Mouse (Mus musculus): ENCODE measurements around the gene Gm26602. TPM values are rescaled to one million over a fixed set of nuclear protein-coding genes. Genes with fewer than 3 reads are reported as not detected.

Gene Gm26602
- polyA plus RNA-seq, 1 experiment from 2014 or later, result 7.4 TPM

DNA sequence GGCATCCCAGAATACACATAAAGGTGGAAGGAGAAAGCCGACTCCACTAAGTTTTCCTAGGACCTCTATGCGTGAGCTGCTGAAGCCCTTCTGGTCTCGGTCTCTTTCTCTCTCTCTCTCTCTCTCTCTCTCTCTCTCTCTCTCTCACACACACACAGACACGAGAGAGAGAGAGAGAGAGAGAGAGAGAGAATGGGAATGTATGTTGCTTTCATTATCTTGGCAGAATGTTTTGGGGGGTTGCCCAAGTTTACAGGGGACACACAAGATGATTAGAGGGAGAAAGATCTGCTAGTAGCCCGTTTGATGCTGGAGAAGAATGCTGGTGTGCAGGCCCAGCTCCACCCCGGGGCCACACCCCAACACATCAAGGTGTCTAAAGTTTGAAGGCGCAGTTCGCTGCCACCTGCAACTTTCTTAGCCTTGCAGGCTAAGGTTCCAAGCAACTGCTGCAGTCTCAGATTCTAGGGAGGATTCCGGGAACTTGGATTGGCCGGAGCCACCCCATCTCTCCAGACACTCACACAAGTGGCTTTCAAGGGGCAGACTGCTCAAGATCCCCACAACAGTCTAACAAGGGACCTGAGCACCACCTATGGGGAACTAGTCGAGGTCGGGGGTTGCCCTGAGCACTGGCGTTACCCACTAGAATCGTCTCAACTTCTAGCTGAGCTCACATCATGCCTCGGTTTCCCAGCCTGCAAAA lies 15.3 kb downstream of the Gm26602 start:
- peak overlapping the region; percentile 97 for H3K27ac ChIP-seq (ENCODE audit: low read depth, low read length)
- H3K9me3 ChIP-seq (ENCODE audit: control insufficient read depth, low read length), result no peaks in the 10 kb centered on the region
- peaks cover 37% of the 10 kb centered on the region for H3K4me1 ChIP-seq (replicated peaks; ENCODE audit: control insufficient read depth, insufficient read depth, low read length)
- peaks cover under 1% of the 10 kb centered on the region; the same call in 1 of the 2 replicates for H3K36me3 ChIP-seq (ENCODE audit: control insufficient read depth, insufficient read depth, low read length)
- peak overlapping the region; percentile 92 for H3K9ac ChIP-seq (ENCODE audit: low read depth, low read length)
- peak overlapping the region; percentile 96 for H3K4me3 ChIP-seq (ENCODE audit: low read depth, low read length)
- ATAC-seq (replicated peaks; ENCODE audit: low FRiP score) (peak; percentile 3; the same call in 1 of the 2 replicates), DNase-seq (ENCODE audit: low spot score) (no peak)
- H3K4me2 ChIP-seq, result peak overlapping the region; percentile 98
- WGBS, result 11% methylated on average over 15 of the region's 15 CpGs
- peaks cover 20% of the 10 kb centered on the region for H3K27me3 ChIP-seq (replicated peaks; ENCODE audit: control insufficient read depth, insufficient read depth, low read length)

DNA sequence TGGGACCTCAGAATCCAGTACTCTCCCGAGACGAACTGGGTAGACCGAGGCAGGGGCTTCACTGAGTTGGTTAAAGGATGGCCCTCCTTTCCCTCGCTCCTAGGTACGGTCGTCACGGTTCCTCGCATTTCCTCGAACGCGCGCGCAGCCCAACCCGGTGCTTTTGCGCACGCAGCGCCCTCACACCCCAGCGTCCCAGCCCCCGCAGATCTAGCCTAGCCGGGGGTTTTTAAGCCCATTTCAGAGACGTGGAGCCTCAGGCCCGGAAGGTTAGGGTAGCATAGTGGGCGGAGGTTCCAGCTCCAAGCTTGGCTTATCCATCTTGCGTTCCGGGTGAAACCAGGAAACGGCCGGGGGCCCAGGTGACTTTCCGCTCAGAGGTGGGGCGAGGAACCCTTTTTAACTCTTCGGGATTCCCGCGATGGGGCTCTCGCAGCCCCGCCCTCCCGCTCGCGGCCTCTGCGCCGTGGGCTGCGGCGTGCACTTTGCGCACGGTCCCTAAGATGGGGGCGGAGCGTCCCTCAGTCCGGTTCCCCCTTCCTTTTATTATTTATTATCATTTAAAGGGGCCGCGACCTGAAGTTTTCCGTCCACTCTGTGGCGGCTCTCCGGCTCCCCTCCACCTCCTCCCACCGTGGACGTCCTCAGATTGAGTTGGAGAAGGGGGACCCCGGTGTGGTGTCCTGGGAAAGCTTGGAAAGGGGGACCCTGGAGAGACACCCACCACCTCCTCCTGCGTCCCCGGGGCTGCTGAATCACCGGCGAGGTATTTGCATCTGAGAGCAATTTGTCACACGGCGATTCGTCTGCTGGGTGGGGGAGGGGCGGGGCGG lies 16.1 kb downstream of the Gm26602 start, which contains the start of gene Arid3a:
Arid3a (plus strand) TSS at position 553 of the 833 bp plus-strand sequence.
- ATAC-seq (replicated peaks; ENCODE audit: low FRiP score) (peak; percentile 75), DNase-seq (ENCODE audit: low spot score) (peak; percentile 93)
- Histone ChIP-seq H3K4me1 (replicated peaks; ENCODE audit: control insufficient read depth, insufficient read depth, low read length) (peaks cover 34% of the 10 kb centered on the region), H3K9me3 (ENCODE audit: control insufficient read depth, low read length) (no peaks in the 10 kb centered on the region), H3K4me2 (peak within 1 kb of the TSS; percentile 98), H3K4me3 (ENCODE audit: low read depth, low read length) (peak within 1 kb of the TSS; percentile 96), H3K27me3 (replicated peaks; ENCODE audit: control insufficient read depth, insufficient read depth, low read length) (peaks cover 12% of the 10 kb centered on the region), H3K27ac (ENCODE audit: low read depth, low read length) (peak within 1 kb of the TSS; percentile 97), H3K9ac (ENCODE audit: low read depth, low read length) (peak within 1 kb of the TSS; percentile 92), H3K36me3 (ENCODE audit: control insufficient read depth, insufficient read depth, low read length) (peaks cover 3% of the 10 kb centered on the region; the same call in 1 of the 2 replicates)
- under 1% methylated on average over 63 of the region's 63 CpGs for WGBS

DNA sequence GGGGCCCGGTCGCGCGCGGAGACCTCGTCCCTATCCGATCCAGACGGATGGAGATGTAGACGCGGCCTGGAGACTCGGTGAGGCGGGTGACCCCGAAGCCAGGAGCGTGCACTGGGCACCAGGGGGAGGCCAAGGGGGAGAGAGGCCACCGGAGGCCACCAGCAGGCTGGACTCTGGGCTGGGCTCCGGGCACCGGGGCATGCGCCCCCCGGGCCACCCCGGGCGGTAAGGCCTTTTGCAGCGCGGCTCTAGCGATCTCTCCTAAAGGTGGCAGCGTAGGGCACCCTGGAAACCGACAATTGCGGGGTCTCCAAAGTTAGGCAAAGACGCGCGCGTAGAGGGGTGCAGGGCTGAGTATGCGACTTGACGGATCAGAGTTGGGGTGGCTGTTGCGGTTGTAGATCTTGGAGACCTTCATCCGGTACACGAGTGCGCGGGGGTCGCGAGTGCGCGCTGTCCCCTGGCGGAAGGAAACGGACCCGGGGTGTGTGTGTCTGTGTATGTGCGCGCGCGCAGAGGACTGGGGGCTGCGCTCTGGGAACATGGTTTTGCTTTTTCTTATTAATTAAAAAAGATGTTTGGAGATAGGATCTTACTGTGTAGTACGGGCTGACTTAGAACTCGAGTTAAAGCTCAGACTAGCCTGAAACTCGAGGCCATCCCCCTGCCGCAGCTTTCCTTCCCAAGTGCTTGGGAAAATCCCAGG lies 16.8 kb downstream of the Gm26602 start:
- 0% methylated on average over 54 of the region's 54 CpGs for WGBS
- peak; percentile 45 for ATAC-seq (replicated peaks; ENCODE audit: low FRiP score)
- Histone ChIP-seq H3K4me1 (replicated peaks; ENCODE audit: control insufficient read depth, insufficient read depth, low read length) (peaks cover 37% of the 10 kb centered on the region), H3K27me3 (replicated peaks; ENCODE audit: control insufficient read depth, insufficient read depth, low read length) (peaks cover 5% of the 10 kb centered on the region), H3K36me3 (ENCODE audit: control insufficient read depth, insufficient read depth, low read length) (peaks cover 10% of the 10 kb centered on the region), H3K4me3 (ENCODE audit: low read depth, low read length) (peak overlapping the region; percentile 96), H3K4me2 (peak overlapping the region; percentile 98), H3K9ac (ENCODE audit: low read depth, low read length) (peak overlapping the region; percentile 92), H3K9me3 (ENCODE audit: control insufficient read depth, low read length) (no peaks in the 10 kb centered on the region), H3K27ac (ENCODE audit: low read depth, low read length) (peak overlapping the region; percentile 97)
- DNase-seq (ENCODE audit: low spot score), result peak; percentile 81

DNA sequence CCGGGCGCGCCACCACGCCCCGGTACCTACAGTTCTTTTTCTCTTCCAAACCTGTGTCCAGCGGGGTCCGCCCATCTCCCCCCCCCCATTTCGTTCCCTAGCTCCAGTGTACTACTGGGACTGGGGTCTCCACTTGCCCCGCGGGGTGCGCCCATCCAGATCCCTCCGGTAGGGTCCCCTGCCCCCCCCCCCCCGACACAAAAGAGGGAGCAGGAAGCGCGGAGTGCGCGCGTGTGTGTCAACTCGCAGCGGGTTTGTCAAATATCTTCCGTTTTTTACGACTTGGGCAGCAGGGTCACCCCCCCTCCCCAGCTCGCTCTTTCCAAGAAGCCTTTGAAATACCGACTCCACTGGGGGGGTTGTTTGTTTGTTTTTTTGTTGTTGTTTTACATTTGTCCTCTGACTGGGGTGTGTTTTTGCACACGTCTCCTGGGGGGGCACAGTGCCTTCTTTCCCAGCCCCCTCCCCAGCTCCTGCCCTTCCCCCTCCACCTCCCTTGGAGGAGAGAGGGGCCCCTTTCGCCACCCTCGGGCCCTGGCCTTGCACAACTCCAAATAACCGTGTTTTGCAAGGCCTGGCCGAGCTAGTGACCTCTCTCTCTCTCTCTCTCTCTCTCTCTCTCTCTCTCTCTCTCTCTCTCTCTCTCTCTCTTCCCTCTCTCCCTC lies 17.5 kb downstream of the Gm26602 start:
- no peak for ATAC-seq (replicated peaks; ENCODE audit: low FRiP score)

DNA sequence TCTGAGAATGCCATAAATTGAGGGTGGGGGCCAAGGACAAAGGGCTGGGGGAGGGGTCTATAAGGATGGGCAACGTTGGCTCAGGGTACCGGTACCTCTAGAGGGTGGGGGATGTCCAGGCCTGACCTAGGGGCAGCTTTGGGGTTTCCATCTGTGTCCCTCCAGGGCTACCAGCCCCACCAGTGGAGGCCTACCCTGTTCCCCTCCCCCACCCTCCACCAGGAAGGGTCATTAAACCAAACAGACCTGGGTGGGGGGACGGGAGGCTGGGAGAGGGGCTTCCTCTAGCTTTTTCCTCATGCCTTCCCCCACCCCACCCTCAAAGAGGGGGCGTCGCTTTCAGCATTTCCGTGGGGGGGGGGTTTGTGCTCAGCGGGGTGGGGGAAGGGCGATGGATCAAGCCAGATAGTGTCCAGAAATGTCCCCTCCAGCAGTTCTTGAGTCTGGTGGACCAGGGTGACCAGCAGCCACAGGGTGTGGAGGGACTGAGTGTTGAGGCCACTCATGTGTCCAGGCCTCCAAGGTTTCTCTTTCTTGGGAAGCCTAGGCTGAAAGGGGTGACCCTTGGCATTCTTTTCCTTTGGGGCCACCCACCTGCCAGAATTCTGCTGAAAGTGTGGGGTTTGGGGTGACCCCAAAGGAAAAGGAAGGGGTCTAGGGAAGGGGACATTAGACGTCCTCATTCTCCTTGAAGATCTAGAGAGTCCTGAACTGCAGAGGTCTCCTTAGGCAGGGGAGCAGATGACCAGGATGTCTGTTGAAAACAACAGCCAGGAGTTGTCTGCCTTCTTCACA lies 18.4 kb downstream of the Gm26602 start:
- Histone ChIP-seq H3K4me1 (replicated peaks; ENCODE audit: control insufficient read depth, insufficient read depth, low read length) (peaks cover 52% of the 10 kb centered on the region), H3K4me2 (peak overlapping the region; percentile 98), H3K36me3 (ENCODE audit: control insufficient read depth, insufficient read depth, low read length) (peaks cover 13% of the 10 kb centered on the region), H3K4me3 (ENCODE audit: low read depth, low read length) (peak overlapping the region; percentile 96), H3K9ac (ENCODE audit: low read depth, low read length) (peak overlapping the region; percentile 92), H3K27me3 (replicated peaks; ENCODE audit: control insufficient read depth, insufficient read depth, low read length) (no peaks in the 10 kb centered on the region), H3K27ac (ENCODE audit: low read depth, low read length) (peak overlapping the region; percentile 97), H3K9me3 (ENCODE audit: control insufficient read depth, low read length) (no peaks in the 10 kb centered on the region)
- 19% methylated on average over 9 of the region's 9 CpGs for WGBS
- ATAC-seq (replicated peaks; ENCODE audit: low FRiP score) (no peak), DNase-seq (ENCODE audit: low spot score) (no peak)

More for the DNA sequence above, 17.5 kb downstream of the Gm26602 start:
- Histone ChIP-seq H3K4me2 (peak overlapping the region; percentile 98), H3K9ac (ENCODE audit: low read depth, low read length) (peak overlapping the region; percentile 92), H3K4me3 (ENCODE audit: low read depth, low read length) (peak overlapping the region; percentile 96), H3K9me3 (ENCODE audit: control insufficient read depth, low read length) (no peaks in the 10 kb centered on the region), H3K27ac (ENCODE audit: low read depth, low read length) (peak overlapping the region; percentile 97), H3K4me1 (replicated peaks; ENCODE audit: control insufficient read depth, insufficient read depth, low read length) (peaks cover 44% of the 10 kb centered on the region), H3K36me3 (ENCODE audit: control insufficient read depth, insufficient read depth, low read length) (peaks cover 10% of the 10 kb centered on the region), H3K27me3 (replicated peaks; ENCODE audit: control insufficient read depth, insufficient read depth, low read length) (0 out of 2 replicates have a peak, but pooled peaks cover under 1% of the 10 kb centered on the region)
- DNase-seq (ENCODE audit: low spot score), result peak; percentile 72
- WGBS, result under 1% methylated on average over 29 of the region's 29 CpGs

DNA sequence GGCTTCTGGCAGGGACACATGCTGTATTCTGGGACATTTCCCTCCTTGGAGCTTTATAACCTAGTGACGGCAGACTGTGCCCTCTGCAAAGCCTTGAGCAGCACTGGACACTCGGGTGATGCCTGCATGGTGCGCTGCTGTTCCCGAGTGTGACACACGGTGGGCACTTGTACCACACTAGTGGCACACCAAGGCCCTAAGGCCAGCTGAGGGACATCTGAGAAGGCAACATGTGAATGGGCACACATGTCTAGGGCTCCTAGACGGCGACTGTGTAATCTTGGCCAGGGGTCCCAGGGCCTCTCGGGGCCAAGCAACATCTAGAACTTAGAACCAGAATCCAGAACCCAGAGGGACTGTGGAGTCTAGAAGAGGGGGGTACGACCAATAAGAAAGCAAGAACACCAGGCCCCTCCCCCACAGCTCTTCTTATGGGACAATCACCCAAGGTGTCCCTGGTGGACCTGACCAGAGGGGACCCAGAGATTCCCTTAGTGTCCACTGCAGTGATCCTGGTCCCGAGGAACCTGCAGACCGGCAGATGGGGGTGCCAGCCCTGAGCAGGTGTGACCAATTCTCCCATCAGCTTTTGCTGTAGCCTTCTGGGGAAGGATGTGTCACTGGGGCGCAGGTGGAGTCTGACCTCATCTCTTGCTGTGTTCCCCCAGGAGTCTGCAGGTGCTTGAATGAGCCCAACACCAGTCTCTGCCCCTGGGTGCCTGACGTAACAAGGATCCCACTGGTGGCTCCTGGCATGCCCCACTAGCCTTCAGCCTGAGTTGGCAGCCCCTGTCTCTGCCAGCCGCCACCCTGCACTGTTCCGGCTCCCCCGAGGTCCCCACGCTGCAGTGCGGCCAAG lies 19.5 kb downstream of the Gm26602 start:
- H3K4me1 ChIP-seq (replicated peaks; ENCODE audit: control insufficient read depth, insufficient read depth, low read length), result peaks cover 57% of the 10 kb centered on the region
- peaks cover 17% of the 10 kb centered on the region for H3K36me3 ChIP-seq (ENCODE audit: control insufficient read depth, insufficient read depth, low read length)
- H3K4me3 ChIP-seq (ENCODE audit: low read depth, low read length), result peak overlapping the region; percentile 6; the same call in 1 of the 2 replicates
- no peak for ATAC-seq (replicated peaks; ENCODE audit: low FRiP score)
- no peak overlapping the region for H3K9ac ChIP-seq (ENCODE audit: low read depth, low read length)
- H3K27ac ChIP-seq (ENCODE audit: low read depth, low read length), result peak overlapping the region; percentile 97
- DNase-seq (ENCODE audit: low spot score), result no peak
- whole genome bisulfite sequencing, result 87% methylated on average over 18 of the region's 18 CpGs
- no peaks in the 10 kb centered on the region for H3K27me3 ChIP-seq (replicated peaks; ENCODE audit: control insufficient read depth, insufficient read depth, low read length)
- no peaks in the 10 kb centered on the region for H3K9me3 ChIP-seq (ENCODE audit: control insufficient read depth, low read length)
- H3K4me2 ChIP-seq, result peak overlapping the region; percentile 98

GRCm38 (mm10) chr10:79930826-79931186 lies 20.1 kb downstream of the Gm26602 start:
- H3K9ac ChIP-seq (ENCODE audit: low read depth, low read length), result no peak overlapping the region
- DNase-seq (ENCODE audit: low spot score) (no peak), ATAC-seq (replicated peaks; ENCODE audit: low FRiP score) (no peak)
- H3K4me3 ChIP-seq (ENCODE audit: low read depth, low read length), result 0 out of 2 replicates have a peak overlapping the region, but pooled peaks have one; percentile 5
- peaks cover 20% of the 10 kb centered on the region for H3K36me3 ChIP-seq (ENCODE audit: control insufficient read depth, insufficient read depth, low read length)
- H3K27ac ChIP-seq (ENCODE audit: low read depth, low read length), result no peak overlapping the region
- no peaks in the 10 kb centered on the region for H3K27me3 ChIP-seq (replicated peaks; ENCODE audit: control insufficient read depth, insufficient read depth, low read length)
- H3K4me1 ChIP-seq (replicated peaks; ENCODE audit: control insufficient read depth, insufficient read depth, low read length), result peaks cover 60% of the 10 kb centered on the region
- H3K9me3 ChIP-seq (ENCODE audit: control insufficient read depth, low read length), result no peaks in the 10 kb centered on the region
- WGBS, result 90% methylated on average over 16 of the region's 16 CpGs
- no peak overlapping the region for H3K4me2 ChIP-seq
